ENCODE assay signal across 8 mouse cellular contexts in the genomic region with DNA sequence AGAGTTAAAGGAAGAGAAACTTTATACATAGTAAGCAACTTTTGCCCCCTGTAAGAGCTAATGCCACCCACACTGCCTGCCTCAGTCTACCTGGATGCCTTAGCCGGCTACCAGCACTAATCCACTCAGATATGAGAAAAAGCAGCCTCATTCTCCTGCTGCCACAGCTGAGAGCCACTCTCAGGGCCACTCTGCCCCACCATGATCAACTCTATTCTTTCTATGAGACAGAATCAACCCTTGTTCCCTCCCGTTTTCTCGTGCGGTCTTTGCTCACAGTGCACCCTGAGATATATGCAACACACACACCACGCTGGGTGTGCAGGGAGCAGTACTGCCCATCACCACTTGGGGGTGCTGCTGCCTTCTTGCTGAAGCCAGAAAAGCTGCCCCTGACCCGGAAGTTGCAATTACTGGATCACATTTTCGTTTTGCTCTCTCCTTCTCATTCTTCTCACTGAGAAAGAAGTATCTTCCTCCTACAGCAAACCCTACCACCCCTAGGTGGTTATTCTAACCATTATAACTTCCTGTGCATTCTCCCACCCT. TPM values are rescaled to one million over a fixed set of nuclear protein-coding genes. Genes with fewer than 3 reads are reported as not detected.
DNase-seq lines count a peak whose midpoint lies in the region; ATAC-seq lines count a peak whose summit lies in the region.

No protein-coding gene starts in this region.

- no peaks in the 10 kb centered on the region for H3K27me3 ChIP-seq in liver, embryonic 11.5 days (replicated peaks; ENCODE audit: control insufficient read depth, insufficient read depth, low read length)

- DNase-seq in layer of hippocampus, adult 11-12 months (ENCODE audit: low spot score) = peak; percentile 70
- DNase-seq in layer of hippocampus, adult 9-10 months (ENCODE audit: low spot score) = no peak
- DNase-seq in adipocyte (ENCODE audit: low spot score) = peak; percentile 26
- peak; percentile 73 for DNase-seq in embryo, embryonic 10.5 days (ENCODE audit: low spot score)
- DNase-seq in liver, embryonic 11.5 days (ENCODE audit: low spot score) = peak; percentile 73
- DNase-seq in retina, embryonic 14.5 days (ENCODE audit: low spot score) = peak; percentile 54
- DNase-seq in thymus, postnatal 4 days = peak; percentile 96

- H3K4me3 ChIP-seq in liver, embryonic 11.5 days (ENCODE audit: low read depth, low read length) = no peak overlapping the region

- H3K27ac ChIP-seq in liver, embryonic 11.5 days (ENCODE audit: low read depth, low read length) = no peak overlapping the region

- peaks cover 3% of the 10 kb centered on the region; the same call in 1 of the 2 replicates for H3K4me1 ChIP-seq in liver, embryonic 11.5 days (replicated peaks; ENCODE audit: control insufficient read depth, insufficient read depth, low read length)

- peak overlapping the region; percentile 23 for H3K4me2 ChIP-seq in liver, embryonic 11.5 days

- no peaks in the 10 kb centered on the region; the same call in 1 of the 2 replicates for H3K36me3 ChIP-seq in liver, embryonic 11.5 days (ENCODE audit: control insufficient read depth, insufficient read depth, low read length)

- H3K9ac ChIP-seq in liver, embryonic 11.5 days (ENCODE audit: low read depth, low read length) = 0 out of 2 replicates have a peak overlapping the region, but pooled peaks have one; percentile 41

- H3K9me3 ChIP-seq in liver, embryonic 11.5 days (ENCODE audit: control insufficient read depth, low read length) = no peaks in the 10 kb centered on the region

- WGBS in liver, embryonic 11.5 days = 34% methylated on average over 7 of the region's 7 CpGs

- ATAC-seq in hematopoietic stem cell, adult 5-6 weeks (replicated peaks in 1 of 2; ENCODE audit: insufficient read depth in 1 of 2, low FRiP score in 2 of 2, low TSS enrichment in 1 of 2, low read depth in 1 of 2, poor library complexity in 2 of 2, severe bottlenecking in 2 of 2) = peak; percentile 46 to 68; a peak in 3 of 4 replicates
- peak; percentile 53; the same call in 1 of the 2 replicates for ATAC-seq in liver, embryonic 11.5 days (replicated peaks; ENCODE audit: low FRiP score)

RNA-seq across cellular contexts. Expression of gene Rwdd3, which starts 8.2 kb away (rescaled TPM):
- 15.3 and 20.1 TPM in 2 replicates for total RNA-seq in hematopoietic stem cell, adult 5-6 weeks (2017)
- polyA plus RNA-seq in liver, embryonic 11.5 days (2014; fragmentation: Nextera tagmentation; extraction: Ambion mirVana) = 2.9 and 3.7 TPM in 2 replicates
